Mouse (Mus musculus): ENCODE measurements at regions not wholly inside any gene's neighbourhood (a gene's known extent, or its start where the extent isn't known, plus 50 kb on each side); places are given as distances from the start of the nearest gene placed in this dataset.
A peak's percentile ranks its signal among the peaks of the same experiment; 100 is the strongest.
"Not testable (repeated sequence)": the region's sequence is repeated elsewhere in the genome, so short reads cannot be mapped to it uniquely, and the experiment has no call there.

DNA sequence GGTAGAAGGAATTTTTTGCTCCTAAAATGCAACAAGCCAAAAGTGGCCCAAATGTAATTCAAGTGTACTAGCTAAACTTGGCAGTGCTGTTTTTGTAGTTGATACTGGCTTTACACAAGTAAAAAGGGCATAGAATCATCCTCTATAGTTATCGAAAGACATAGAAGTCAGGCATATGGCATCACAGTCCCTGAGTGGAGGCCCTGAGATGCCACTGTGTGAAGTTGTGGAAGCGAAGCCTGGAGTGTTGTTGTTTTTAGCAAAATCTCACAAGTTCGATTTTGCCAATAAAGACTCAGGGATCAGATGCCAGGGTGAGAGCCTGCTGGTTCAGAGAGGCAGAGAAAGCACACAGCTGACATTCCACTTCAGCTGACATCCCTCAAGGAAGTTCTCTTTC is 121.6 kb upstream of the C9orf72 start:
- DNase-seq (ENCODE audit: extremely low read depth, low read depth): no peak

DNA sequence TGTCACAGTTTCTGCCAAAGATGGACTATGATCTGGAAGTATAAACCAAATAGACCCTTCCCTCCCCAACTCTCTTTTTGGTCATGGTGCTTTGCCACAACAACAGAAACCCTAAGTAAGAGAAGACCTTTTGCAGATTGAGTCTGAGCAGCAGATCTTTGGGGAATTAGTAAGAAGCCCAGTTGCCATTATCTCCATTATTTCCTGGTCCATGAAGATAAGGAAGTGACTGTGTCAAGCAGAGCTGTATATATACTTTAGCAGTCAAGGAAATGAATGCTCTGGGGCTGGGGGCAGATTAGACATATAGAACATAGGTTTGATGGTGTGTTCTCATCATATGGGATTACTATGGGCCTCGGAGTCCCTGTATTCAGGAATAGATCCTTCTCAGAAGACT is 117.8 kb upstream of the C9orf72 start:
- no peak for DNase-seq (ENCODE audit: extremely low read depth, low read depth)

DNA sequence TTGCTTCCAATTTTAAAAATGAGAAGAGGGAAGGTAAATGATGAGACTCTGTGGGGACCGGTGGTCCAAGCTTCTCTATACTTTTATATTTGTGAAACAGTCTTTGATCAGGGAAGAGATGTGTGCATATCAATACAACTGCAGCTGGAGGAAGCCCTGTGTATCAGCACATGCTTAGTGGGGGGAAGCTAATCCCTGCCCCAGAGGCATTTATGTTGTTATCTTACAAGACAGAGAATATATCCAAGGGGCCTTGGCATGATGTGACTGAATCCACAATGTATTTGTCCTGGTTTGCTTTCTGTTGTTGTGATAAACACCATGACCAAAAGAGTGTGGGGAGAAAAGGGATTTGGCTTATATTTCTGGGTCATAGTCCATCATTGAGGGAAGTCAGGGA is 105.2 kb upstream of the C9orf72 start:
- DNase-seq (ENCODE audit: extremely low read depth, low read depth): no peak

DNA sequence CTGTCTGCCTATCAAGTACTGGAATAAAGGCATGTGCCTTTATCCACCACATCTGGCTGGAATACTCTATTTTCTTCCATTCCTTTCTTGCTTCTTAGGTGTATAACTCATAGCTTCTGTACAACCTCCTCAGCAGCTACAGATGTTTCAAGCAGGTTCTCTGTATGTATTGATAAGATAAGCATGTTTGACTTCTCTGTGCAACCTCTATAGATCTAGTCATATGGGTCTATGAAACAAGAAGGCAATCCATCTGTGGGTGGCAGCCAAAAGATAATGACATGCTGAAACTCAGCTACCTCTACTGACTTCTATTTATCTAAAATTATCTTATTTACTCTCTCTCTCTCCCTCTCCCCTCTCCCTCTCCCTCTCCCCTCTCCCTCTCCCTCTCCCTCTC is 99.3 kb upstream of the C9orf72 start:
- no peak for DNase-seq (ENCODE audit: extremely low read depth, low read depth)

DNA sequence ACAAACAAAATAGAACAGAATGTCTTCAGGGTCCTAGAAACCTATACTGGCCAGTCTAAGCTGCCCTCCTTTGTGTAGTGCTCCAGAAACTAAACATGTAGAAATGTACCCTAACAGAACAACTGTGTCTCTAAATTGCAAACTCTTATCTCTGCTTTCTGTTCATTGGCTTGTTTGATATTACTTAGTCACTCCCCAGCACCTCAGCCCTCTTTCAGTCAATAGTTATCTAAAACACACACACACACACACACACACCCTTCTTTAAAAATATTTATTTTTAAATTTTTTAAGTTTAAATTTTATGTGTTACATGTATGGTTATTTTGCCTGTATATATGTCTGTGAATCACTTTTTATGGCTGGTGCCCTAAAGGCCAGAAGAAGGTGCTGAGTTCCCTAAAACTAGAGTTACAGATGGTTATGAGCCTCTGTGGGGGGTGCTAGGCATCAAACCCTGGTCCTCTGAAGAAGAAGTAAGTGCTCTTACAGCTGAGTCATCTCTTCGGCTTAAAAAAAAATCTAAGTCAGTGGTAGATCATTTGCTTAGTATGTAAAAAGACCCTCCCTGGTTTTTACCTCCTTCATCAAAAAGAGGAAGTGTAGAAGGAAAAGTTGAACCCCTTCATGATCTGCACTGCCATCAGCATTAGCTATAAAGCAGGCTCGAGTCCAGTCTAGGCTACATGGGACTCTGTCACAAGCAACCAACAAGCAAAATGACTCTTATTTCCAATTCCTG is 96.6 kb upstream of the C9orf72 start:
- no peak for DNase-seq (ENCODE audit: extremely low read depth, low read depth)

DNA sequence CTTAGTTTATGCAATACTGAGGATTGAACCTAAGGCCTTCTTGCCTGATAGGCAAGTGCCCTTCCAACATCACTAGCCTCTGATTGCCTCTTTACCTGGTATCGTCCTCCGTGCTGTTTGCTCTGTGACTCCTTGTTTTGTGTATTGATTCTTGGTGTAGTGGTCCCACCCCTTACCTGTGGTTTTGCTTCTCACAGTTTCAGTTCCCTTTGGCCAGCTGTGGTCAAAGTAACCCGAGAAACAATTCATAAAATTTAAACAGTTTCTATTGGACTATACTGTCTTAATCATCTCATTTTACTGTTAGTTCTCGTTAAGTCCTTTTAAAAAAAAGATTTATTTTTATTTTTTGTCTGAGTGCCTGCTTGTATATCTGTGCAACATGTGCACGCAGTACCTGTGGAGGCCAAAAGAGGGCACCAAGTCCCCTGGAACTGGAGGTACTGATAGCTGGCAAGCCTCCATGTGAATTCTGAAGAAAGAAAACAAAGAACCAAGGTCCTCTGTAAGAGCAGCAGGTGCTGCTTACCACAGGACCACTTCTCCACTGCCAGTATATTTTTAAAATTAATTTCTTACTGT is 84.5 kb upstream of the C9orf72 start:
- DNase-seq (ENCODE audit: extremely low read depth, low read depth): no peak

DNA sequence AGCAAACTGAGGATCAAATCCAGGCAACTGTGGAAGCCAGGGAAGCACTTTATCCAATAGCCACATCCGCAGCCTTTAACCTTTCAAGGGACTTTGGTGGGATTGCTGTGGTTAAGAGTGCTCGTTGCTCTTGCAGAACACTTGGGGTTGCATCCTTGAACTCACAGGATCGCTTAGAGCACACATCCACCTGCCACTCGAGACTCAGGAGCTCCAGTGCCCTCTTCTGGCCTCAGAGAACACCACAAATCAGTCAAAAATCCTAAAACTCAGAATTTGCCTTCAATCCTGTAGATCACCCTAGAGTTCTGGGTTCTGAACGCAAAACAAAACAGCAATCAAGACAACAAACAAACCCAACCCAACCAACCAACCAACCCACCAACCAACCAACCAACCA is 82.2 kb upstream of the C9orf72 start:
- DNase-seq (ENCODE audit: extremely low read depth, low read depth): no peak

DNA sequence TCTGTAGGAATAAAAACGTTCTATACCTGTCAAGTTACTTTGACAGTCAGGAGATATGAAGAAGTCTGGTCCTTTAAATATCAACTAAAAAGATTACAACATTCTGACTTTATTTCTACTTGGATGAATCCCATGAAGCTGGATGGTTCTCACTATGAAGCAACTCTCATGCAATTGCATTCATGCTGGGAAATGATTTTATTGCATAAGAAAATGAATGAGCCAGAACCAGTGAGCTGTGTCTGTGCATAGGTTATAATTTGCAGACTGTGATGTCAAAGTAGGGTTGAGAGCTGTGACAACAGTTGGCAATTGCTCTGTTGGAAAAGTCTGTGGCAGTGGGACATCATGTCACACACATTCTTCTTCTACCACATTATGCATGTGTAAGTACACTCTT is 79.2 kb upstream of the C9orf72 start:
- DNase-seq (ENCODE audit: extremely low read depth, low read depth): no peak

DNA sequence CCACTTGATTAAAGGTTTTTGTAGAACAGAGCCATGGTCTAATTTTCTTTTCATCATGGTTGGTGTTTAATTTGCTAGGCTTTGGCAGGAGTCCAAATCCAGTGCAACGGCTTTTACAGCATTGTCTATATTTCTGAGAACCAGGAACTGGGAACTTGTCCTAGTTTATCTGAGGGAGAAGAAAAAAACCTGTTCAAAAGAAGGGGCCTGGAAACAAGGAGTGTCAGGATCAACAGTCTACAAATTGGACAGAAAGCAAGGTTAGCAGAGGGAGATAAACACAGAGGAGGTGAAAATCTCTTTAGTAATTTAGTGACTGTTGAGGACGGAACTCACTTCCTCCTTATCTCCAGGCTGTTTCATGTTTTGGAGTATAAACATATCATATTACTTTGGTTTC is 74.9 kb upstream of the C9orf72 start:
- peak; percentile 26 for DNase-seq (ENCODE audit: extremely low read depth, low read depth)

DNA sequence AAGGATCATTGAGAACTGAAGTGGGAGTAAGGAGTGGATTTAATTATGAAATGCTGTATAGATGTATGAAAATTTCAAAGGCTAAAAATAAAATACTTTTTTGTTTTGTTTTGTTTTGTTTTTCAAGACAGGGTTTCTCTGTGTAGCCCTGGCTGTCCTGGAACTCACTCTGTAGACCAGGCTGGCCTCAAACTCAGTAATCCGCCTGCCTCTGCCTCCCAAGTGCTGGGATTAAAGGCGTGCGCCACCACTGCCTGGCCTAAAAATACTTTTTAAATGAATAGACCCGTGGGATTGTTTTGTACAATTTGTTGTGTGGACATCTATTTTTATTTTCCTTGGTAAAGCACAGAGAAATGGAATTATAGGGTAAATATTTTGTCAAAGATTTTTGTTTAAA is 74.4 kb upstream of the C9orf72 start:
- not testable (repeated sequence) for DNase-seq (ENCODE audit: extremely low read depth, low read depth)

DNA sequence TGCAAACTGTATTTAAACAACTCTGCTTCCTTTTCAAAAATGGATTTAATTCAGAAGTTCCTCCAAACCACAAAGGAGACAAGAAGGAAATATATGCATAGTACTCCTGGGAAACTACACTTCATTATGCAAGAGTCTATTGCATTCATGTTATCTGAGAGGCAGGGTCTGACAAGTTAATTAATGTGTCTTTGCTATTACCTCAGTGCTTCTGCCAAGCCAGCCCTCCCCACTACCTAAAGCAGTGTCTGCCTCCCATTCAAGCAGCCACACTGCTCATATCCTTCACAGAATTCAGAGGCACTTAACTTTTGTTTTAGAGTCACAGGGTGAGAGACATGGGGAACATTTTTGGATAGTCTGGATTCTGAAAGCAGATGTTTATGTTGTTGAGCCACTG is 58.6 kb upstream of the C9orf72 start:
- DNase-seq (ENCODE audit: extremely low read depth, low read depth): no peak

Data from MEL-GATA-1-ER (cell line).